Mouse (Mus musculus): ENCODE measurements around the gene Tm4sf5.

DNA sequence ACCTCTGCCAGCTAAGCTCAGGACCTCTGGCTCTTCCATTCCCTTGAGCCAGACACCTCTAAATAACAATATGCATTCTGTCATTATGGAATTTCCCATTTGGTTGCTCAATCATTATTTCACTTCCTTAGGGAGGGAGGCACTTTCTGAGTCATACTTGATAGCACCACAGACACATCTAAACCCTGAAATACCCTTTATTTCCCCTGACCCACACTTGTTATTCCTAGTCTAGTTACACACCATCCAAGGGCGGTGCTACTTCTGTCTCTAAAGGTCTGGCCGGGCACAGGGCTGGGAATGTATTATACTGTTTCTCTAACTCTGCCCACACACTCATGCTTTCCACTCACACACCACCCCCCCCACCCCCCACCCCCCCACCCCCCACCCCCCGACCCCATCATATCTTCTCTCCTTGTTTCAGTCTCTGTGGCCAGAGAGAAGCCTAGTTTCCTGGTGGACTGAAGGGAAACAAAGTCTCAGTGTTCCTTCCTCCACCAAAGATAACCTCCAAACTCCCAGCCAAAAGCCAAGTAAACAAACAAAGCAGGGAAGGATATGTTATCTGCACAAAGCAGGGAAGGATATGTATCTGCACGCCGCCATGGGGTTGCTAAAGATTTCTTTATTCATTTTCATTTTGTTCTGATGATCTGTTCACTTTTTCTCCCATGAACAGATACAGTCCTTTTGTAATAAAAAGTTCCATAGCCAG lies 37.0 kb upstream of the Tm4sf5 start:
- TF ChIP-seq CTCF (IDR thresholded peaks at IDR 0.05; ENCODE audit: control insufficient read depth, insufficient read depth, insufficient replicate concordance, low read depth, low read length) (no peak), POLR2A (IDR thresholded peaks at IDR 0.05; ENCODE audit: control insufficient read depth, low read depth, low read length) (no peak)
